Mouse (Mus musculus) spleen, adult 2 months (tissue): ENCODE measurements at regions not wholly inside any gene's neighbourhood (a gene's known extent, or its start where the extent isn't known, plus 50 kb on each side); places are given as distances from the start of the nearest gene placed in this dataset.

ENCODE experiments used
- DNase-seq, 2 experiments: peaks; one replicate each; pipeline versions ENCODE4 v3.0.0 to v3.0.0-alpha.2; 2012 to 2021; ENCODE audit warnings: low spot score in 2 of 2, low read depth in 1 of 2
- H3K27ac ChIP-seq: fragments of 200-500 bp; 2 replicates; pipeline ENCODE4 v1.5.1; 2012; ENCODE audit warnings: low read length, inconsistent platforms; ENCODE audit not compliant: insufficient read depth
- H3K27me3 ChIP-seq: fragments of 200-500 bp; 2 replicates; pipeline ENCODE4 v1.6.1; 2012; ENCODE audit warnings: mild to moderate bottlenecking, moderate library complexity, low read length, inconsistent platforms; ENCODE audit not compliant: control insufficient read depth, insufficient read depth
- H3K36me3 ChIP-seq: fragments of 200-500 bp; 2 replicates; pipeline ENCODE4 v1.6.1; 2012; ENCODE audit warnings: mild to moderate bottlenecking, low read length, inconsistent platforms; ENCODE audit not compliant: control insufficient read depth, insufficient read depth
- H3K4me1 ChIP-seq: fragments of 200-500 bp; 2 replicates; pipeline ENCODE4 v1.6.1; 2011; ENCODE audit warnings: inconsistent platforms; ENCODE audit not compliant: control insufficient read depth, insufficient read depth, insufficient read length
- H3K4me3 ChIP-seq: fragments of 200-500 bp; 2 replicates; pipeline ENCODE4 v1.5.1; 2011; ENCODE audit warnings: mild to moderate bottlenecking, inconsistent platforms; ENCODE audit not compliant: insufficient read depth, insufficient read length; ENCODE audit errors: extremely low read depth
- CTCF ChIP-seq: fragments of 200-500 bp; IDR thresholded peaks from 2 replicates; pipeline ENCODE4 v1.5.1; 2011; ENCODE audit warnings: mild to moderate bottlenecking, inconsistent platforms; ENCODE audit not compliant: insufficient read depth, insufficient read length, insufficient replicate concordance; ENCODE audit errors: extremely low read depth
- POLR2A ChIP-seq: fragments of 200-500 bp; IDR thresholded peaks from 2 replicates; pipeline ENCODE4 v1.6.1; 2011; ENCODE audit warnings: low read depth, low read length, inconsistent platforms
- WGBS: fragments of 180-500 bp; shearing (Covaris S2); methylation state at CpG from one replicate; pipeline ENCODE4 v1.1.7; 2018; 5-methylcytosine and 5-hydroxymethylcytosine counted together

- no peak overlapping the region for H3K4me3 ChIP-seq
- no peaks in the 10 kb centered on the region for H3K36me3 ChIP-seq
- no peaks in the 10 kb centered on the region for H3K27me3 ChIP-seq
- no peak for DNase-seq
- 63% methylated on average over 5 of the region's 5 CpGs for WGBS
- TF ChIP-seq CTCF (no peak), POLR2A (no peak)
- H3K27ac ChIP-seq = no peak overlapping the region
- H3K4me1 ChIP-seq = no peaks in the 10 kb centered on the region
These were observed 245.1 kb downstream of the Rps24 start for GRCm38 (mm10) chr14:24731872-24732525.

- H3K27me3 ChIP-seq = no peaks in the 10 kb centered on the region
- H3K27ac ChIP-seq = no peak overlapping the region
- no peak overlapping the region for H3K4me3 ChIP-seq
- no peak for DNase-seq
- no peaks in the 10 kb centered on the region for H3K36me3 ChIP-seq
- no peak for TF ChIP-seq POLR2A
- no peak for TF ChIP-seq CTCF
- no peaks in the 10 kb centered on the region for H3K4me1 ChIP-seq
- WGBS = 78% methylated on average over 7 of the region's 7 CpGs
These were observed 246.4 kb downstream of the Rps24 start for GRCm38 (mm10) chr14:24733326-24733725.

GRCm38 (mm10) chr14:24738869-24739268 is 251.9 kb downstream of the Rps24 start:
- no peak for DNase-seq
- Histone ChIP-seq H3K4me1 (no peaks in the 10 kb centered on the region), H3K4me3 (no peak overlapping the region), H3K27me3 (no peaks in the 10 kb centered on the region), H3K36me3 (no peaks in the 10 kb centered on the region), H3K27ac (no peak overlapping the region)
- TF ChIP-seq POLR2A (no peak), CTCF (no peak)

GRCm38 (mm10) chr14:24744451-24744850 is 257.5 kb downstream of the Rps24 start:
- no peaks in the 10 kb centered on the region for H3K36me3 ChIP-seq
- 86% methylated on average over 2 of the region's 2 CpGs for WGBS
- no peaks in the 10 kb centered on the region for H3K4me1 ChIP-seq
- H3K4me3 ChIP-seq = no peak overlapping the region
- H3K27ac ChIP-seq = no peak overlapping the region
- TF ChIP-seq POLR2A (no peak), CTCF (no peak)
- H3K27me3 ChIP-seq = no peaks in the 10 kb centered on the region
- no peak for DNase-seq

GRCm38 (mm10) chr14:24745730-24746129 is 258.8 kb downstream of the Rps24 start:
- no peak overlapping the region for H3K27ac ChIP-seq
- TF ChIP-seq POLR2A = no peak
- TF ChIP-seq CTCF = no peak
- DNase-seq = no peak
- H3K36me3 ChIP-seq = no peaks in the 10 kb centered on the region
- no peaks in the 10 kb centered on the region for H3K27me3 ChIP-seq
- no peaks in the 10 kb centered on the region for H3K4me1 ChIP-seq
- WGBS = 18% methylated on average over 3 of the region's 3 CpGs
- H3K4me3 ChIP-seq = no peak overlapping the region

GRCm38 (mm10) chr14:24747471-24747795 is 260.5 kb downstream of the Rps24 start:
- WGBS = 40% methylated on average over 4 of the region's 4 CpGs

GRCm38 (mm10) chr14:24747796-24748496 is 261.0 kb downstream of the Rps24 start:
- no peaks in the 10 kb centered on the region for H3K36me3 ChIP-seq
- no peaks in the 10 kb centered on the region for H3K4me1 ChIP-seq
- H3K4me3 ChIP-seq = no peak overlapping the region
- no peak for DNase-seq
- no peaks in the 10 kb centered on the region for H3K27me3 ChIP-seq
- 53% methylated on average over 7 of the region's 7 CpGs for WGBS
- TF ChIP-seq CTCF (no peak), POLR2A (no peak)
- no peak overlapping the region for H3K27ac ChIP-seq

More at GRCm38 (mm10) chr14:24747471-24747795, 260.5 kb downstream of the Rps24 start:
- H3K4me3 ChIP-seq = no peak overlapping the region
- H3K4me1 ChIP-seq = no peaks in the 10 kb centered on the region
- no peak for TF ChIP-seq CTCF
- no peak for TF ChIP-seq POLR2A
- no peak overlapping the region for H3K27ac ChIP-seq
- no peak for DNase-seq
- H3K27me3 ChIP-seq = no peaks in the 10 kb centered on the region
- H3K36me3 ChIP-seq = no peaks in the 10 kb centered on the region
